In genomic region chr4:85438813-85439212, GRCm38 (mm10) we compare ENCODE assay signal across 27 mouse cellular contexts.
"Had no signal": no experiment of that assay in that cellular context is flagged by ENCODE, and none has a peak within 500 bp of the region (broad histone marks: within the 10 kb centered on the region; RNA-seq: fewer than 3 reads in every experiment).

No protein-coding gene starts in this region.

- H3K4me1 ChIP-seq: heart, embryonic 10.5 days; heart, embryonic 12.5 days; hindbrain, embryonic 10.5 days; hindbrain, embryonic 13.5 days; hindbrain, embryonic 15.5 days; intestine, embryonic 15.5 days; liver, embryonic 13.5 days; liver, embryonic 15.5 days had no signal

- H3K27me3 ChIP-seq: heart, embryonic 12.5 days; hindbrain, embryonic 13.5 days; hindbrain, embryonic 15.5 days; intestine, embryonic 15.5 days; limb, embryonic 12.5 days; liver, embryonic 13.5 days; liver, embryonic 15.5 days had no signal

- H3K36me3 ChIP-seq: heart, embryonic 10.5 days; heart, embryonic 12.5 days; hindbrain, embryonic 10.5 days; hindbrain, embryonic 13.5 days; hindbrain, embryonic 15.5 days; intestine, embryonic 15.5 days; limb, embryonic 10.5 days; limb, embryonic 12.5 days; liver, embryonic 13.5 days; liver, embryonic 15.5 days had no signal

- H3K4me3 ChIP-seq: gastrocnemius, adult 2 months; heart, embryonic 10.5 days; heart, embryonic 12.5 days; hindbrain, embryonic 10.5 days; hindbrain, embryonic 13.5 days; hindbrain, embryonic 15.5 days; intestine, embryonic 15.5 days; layer of hippocampus, adult 2 months; left cerebral cortex, adult 2 months; limb, embryonic 10.5 days; limb, embryonic 12.5 days; liver, embryonic 13.5 days; liver, embryonic 15.5 days had no signal

- H3K9ac ChIP-seq: heart, embryonic 12.5 days; hindbrain, embryonic 13.5 days; hindbrain, embryonic 15.5 days; intestine, embryonic 15.5 days; limb, embryonic 12.5 days; liver, embryonic 13.5 days; liver, embryonic 15.5 days had no signal

- H3K4me2 ChIP-seq: heart, embryonic 12.5 days; hindbrain, embryonic 13.5 days; hindbrain, embryonic 15.5 days; intestine, embryonic 15.5 days; limb, embryonic 12.5 days; liver, embryonic 11.5 days; liver, embryonic 13.5 days; liver, embryonic 15.5 days had no signal

- H3K27ac ChIP-seq: gastrocnemius, adult 2 months; heart, embryonic 10.5 days; hindbrain, embryonic 10.5 days; hindbrain, embryonic 13.5 days; hindbrain, embryonic 15.5 days; intestine, embryonic 15.5 days; layer of hippocampus, adult 2 months; left cerebral cortex, adult 2 months; limb, embryonic 10.5 days; limb, embryonic 12.5 days; liver, embryonic 13.5 days; liver, embryonic 15.5 days had no signal

- DNase-seq: gastrocnemius, adult 2 months; gastrocnemius, postnatal 10 days; gastrocnemius, postnatal 25 days; heart, adult 18-20 months; heart, postnatal 10 days; heart, postnatal 4 days; kidney, adult 18-20 months; kidney, adult 8-10 months; kidney, postnatal 10 days; kidney, postnatal 25 days; kidney, postnatal 4 days; liver; liver, embryonic 13.5 days had no signal

- H3K9me3 ChIP-seq: heart, embryonic 10.5 days; heart, embryonic 12.5 days; hindbrain, embryonic 10.5 days; hindbrain, embryonic 13.5 days; hindbrain, embryonic 15.5 days; intestine, embryonic 15.5 days; limb, embryonic 10.5 days; limb, embryonic 12.5 days; liver, embryonic 13.5 days; liver, embryonic 15.5 days had no signal

- ATAC-seq: inflammation-experienced regulatory T-cells, adult 6 months; intestine, embryonic 15.5 days; intestine, postnatal 0 days had no signal
